Mouse (Mus musculus) heart, embryonic 16.5 days (tissue): ENCODE results near the gene Madd. TPM values are rescaled to one million over a fixed set of nuclear protein-coding genes. Genes with fewer than 3 reads are reported as not detected.

Source experiments
- ATAC-seq: fragments of 200-750 bp; cut with Nextera tagmentation; replicated peaks from 2 replicates; pipeline ENCODE4 v1.8.0; 2017; ENCODE audit warnings: moderate number of reproducible peaks; ENCODE audit not compliant: insufficient read depth, low FRiP score; ENCODE audit errors: extremely low read depth
- H3K27ac ChIP-seq: fragments of 300-500 bp; sonication (generic); 2 replicates; pipeline ENCODE4 v1.5.1; 2014; ENCODE audit warnings: mild to moderate bottlenecking, low read length, control low read depth, moderate library complexity
- H3K27me3 ChIP-seq: fragments of 300-500 bp; sonication (generic); 2 replicates; pipeline ENCODE4 v1.6.1; 2014; ENCODE audit warnings: low read length, mixed read lengths; ENCODE audit not compliant: control insufficient read depth, insufficient read depth
- H3K36me3 ChIP-seq: fragments of 300-500 bp; sonication (generic); 2 replicates; pipeline ENCODE4 v1.6.1; 2014; ENCODE audit not compliant: control insufficient read depth, insufficient read depth
- H3K4me1 ChIP-seq: fragments of 300-500 bp; sonication (generic); 2 replicates; pipeline ENCODE4 v1.6.1; 2014; ENCODE audit warnings: low read length, mixed read lengths; ENCODE audit not compliant: control insufficient read depth, insufficient read depth
- H3K4me2 ChIP-seq: fragments of 300-500 bp; sonication (generic); 2 replicates; pipeline ENCODE4 v1.6.1; 2014; ENCODE audit warnings: low read depth, mild to moderate bottlenecking, control low read depth, low read length
- H3K4me3 ChIP-seq: fragments of 300-500 bp; sonication (generic); 2 replicates; pipeline ENCODE4 v1.5.1; 2014; ENCODE audit warnings: mild to moderate bottlenecking, control low read depth, low read length
- H3K9ac ChIP-seq: fragments of 300-500 bp; sonication (generic); 2 replicates; pipeline ENCODE4 v1.6.1; 2014; ENCODE audit warnings: low read length, control low read depth
- H3K9me3 ChIP-seq: fragments of 300-500 bp; sonication (generic); replicated peaks from 2 replicates; pipeline ENCODE4 v1.6.1; 2016; ENCODE audit warnings: low read length; ENCODE audit not compliant: control insufficient read depth
- WGBS: fragments of 180-500 bp; shearing (Covaris S2); extraction: QIAGEN DNeasy Blood & Tissue Kit; methylation state at CpG from one replicate; pipeline ENCODE4 v1.1.7; 2014; 5-methylcytosine and 5-hydroxymethylcytosine counted together
- polyA plus RNA-seq: library from polyadenylated mRNA; unstranded; fragments of >200 nt; fragmentation: Nextera tagmentation; extraction: Ambion mirVana; gene quantifications from 2 replicates; pipeline ENCODE4 v1.2.1, GENCODE M21; 2015

Madd gene
- polyA plus RNA-seq, 1 experiment from 2014 or later, result 6.1 TPM

DNA sequence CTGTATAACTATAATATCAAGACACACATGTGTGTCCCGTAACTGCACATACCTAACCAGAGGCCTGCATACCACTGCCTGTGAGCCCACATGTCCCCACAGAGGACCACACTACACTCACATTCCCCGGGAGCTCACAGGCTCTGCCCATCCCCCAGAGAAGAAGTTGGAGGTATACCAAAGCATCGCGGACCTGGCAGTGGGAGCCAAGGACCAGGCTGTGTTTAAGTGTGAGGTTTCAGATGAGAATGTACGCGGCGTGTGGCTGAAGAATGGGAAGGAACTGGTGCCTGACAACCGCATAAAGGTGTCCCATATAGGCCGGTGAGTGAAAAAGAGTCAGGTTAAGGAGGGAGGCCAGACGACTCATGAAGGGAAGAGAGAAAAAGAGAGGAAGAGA is 58.5 kb downstream of the Madd start:
- H3K9ac ChIP-seq, result peak overlapping the region; percentile 16; the same call in 1 of the 2 replicates
- 0 out of 2 replicates have a peak overlapping the region, but pooled peaks have one; percentile 4 for H3K4me3 ChIP-seq
- H3K36me3 ChIP-seq, result peaks cover 40% of the 10 kb centered on the region
- no peak overlapping the region for H3K27ac ChIP-seq
- no peaks in the 10 kb centered on the region for H3K27me3 ChIP-seq
- ATAC-seq, result no peak
- no peaks in the 10 kb centered on the region for H3K9me3 ChIP-seq
- 67% methylated on average over 10 of the region's 10 CpGs for WGBS
- peaks cover 39% of the 10 kb centered on the region for H3K4me1 ChIP-seq
- peak overlapping the region; percentile 83 for H3K4me2 ChIP-seq

DNA sequence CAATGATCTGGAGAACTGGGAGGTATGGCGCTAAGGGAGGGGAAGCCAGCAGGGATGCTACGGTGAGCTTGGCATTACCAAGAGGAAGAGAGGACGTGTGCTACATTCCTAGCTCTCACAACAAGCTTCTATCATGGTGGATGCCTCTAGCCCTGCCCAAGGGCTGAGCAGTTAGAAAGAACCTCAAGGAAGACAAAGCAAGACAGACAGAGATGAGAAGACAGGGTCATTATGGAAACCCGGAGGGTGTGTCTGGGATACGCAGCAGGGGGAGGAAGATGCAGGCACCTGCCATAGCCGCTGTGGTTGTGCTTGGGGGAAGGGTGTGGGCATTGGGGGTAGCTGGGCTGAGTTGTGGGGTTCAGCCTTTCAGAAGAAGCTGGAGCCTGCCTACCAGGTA is 60.1 kb downstream of the Madd start:
- 60% methylated on average over 6 of the region's 6 CpGs for WGBS
- Histone ChIP-seq H3K4me3 (peak overlapping the region; percentile 60), H3K27me3 (no peaks in the 10 kb centered on the region), H3K36me3 (peaks cover 29% of the 10 kb centered on the region), H3K4me2 (peak overlapping the region; percentile 83), H3K9ac (peak overlapping the region; percentile 77), H3K9me3 (no peaks in the 10 kb centered on the region), H3K27ac (no peak overlapping the region), H3K4me1 (peaks cover 38% of the 10 kb centered on the region)
- ATAC-seq, result no peak

DNA sequence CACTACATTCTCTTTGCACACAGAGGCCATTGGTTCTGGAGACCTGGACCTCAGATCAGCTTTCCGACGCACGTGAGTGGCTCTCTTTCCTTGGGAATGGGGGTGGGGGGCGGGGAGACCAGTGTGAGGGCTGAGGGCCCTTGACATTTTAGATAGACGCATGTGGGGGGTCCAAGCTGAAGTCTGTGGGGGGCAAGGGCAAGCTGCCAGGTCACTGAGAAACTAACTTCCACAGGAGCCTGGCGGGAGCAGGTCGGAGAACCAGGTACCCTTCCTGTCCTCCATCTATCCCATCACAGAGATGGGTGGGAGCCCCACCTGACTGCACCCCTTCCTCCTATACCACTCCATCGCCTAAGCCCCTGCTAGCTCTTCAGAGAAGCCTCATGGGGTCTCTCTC is 62.1 kb downstream of the Madd start:
- Histone ChIP-seq H3K4me3 (peak overlapping the region; percentile 60), H3K36me3 (peaks cover 20% of the 10 kb centered on the region), H3K9ac (peak overlapping the region; percentile 77), H3K27me3 (no peaks in the 10 kb centered on the region), H3K4me1 (peaks cover 31% of the 10 kb centered on the region), H3K4me2 (peak overlapping the region; percentile 83), H3K9me3 (no peaks in the 10 kb centered on the region), H3K27ac (peak overlapping the region; percentile 98)
- 32% methylated on average over 8 of the region's 8 CpGs for WGBS
- ATAC-seq, result no peak

- Histone ChIP-seq H3K9me3 (no peaks in the 10 kb centered on the region), H3K27me3 (no peaks in the 10 kb centered on the region), H3K4me1 (peaks cover 32% of the 10 kb centered on the region), H3K36me3 (peaks cover 20% of the 10 kb centered on the region), H3K4me3 (peak overlapping the region; percentile 60), H3K9ac (peak overlapping the region; percentile 77), H3K27ac (peak overlapping the region; percentile 98), H3K4me2 (peak overlapping the region; percentile 83)
- ATAC-seq, result no peak
- WGBS, result 52% methylated on average over 6 of the region's 6 CpGs
These were observed 62.6 kb downstream of the Madd start for GRCm38 (mm10) chr2:91121011-91121410.

DNA sequence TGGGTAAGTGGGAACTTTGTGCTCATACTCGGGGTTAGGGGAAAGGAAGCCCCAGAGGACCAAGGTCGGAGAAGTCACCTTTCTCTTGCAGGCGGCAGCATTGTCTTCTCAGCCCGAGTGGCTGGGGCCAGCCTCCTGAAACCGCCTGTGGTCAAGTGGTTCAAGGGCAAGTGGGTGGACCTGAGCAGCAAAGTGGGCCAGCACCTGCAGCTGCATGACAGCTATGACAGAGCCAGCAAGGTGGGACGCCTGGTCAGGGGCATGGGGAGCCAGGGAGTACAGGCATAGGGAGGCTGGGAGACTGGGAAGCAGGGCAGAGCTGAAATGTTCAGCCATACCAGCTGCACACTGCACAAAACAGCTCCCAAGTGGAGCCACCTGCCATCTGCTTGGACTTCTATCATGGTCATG is 63.4 kb downstream of the Madd start:
- Histone ChIP-seq H3K4me2 (peak overlapping the region; percentile 83), H3K27me3 (no peaks in the 10 kb centered on the region), H3K9me3 (no peaks in the 10 kb centered on the region), H3K4me3 (peak overlapping the region; percentile 60), H3K36me3 (peaks cover 14% of the 10 kb centered on the region), H3K4me1 (peaks cover 36% of the 10 kb centered on the region), H3K27ac (peak overlapping the region; percentile 98), H3K9ac (peak overlapping the region; percentile 77)
- no peak for ATAC-seq
- 30% methylated on average over 6 of the region's 6 CpGs for WGBS

- Histone ChIP-seq H3K27me3 (no peaks in the 10 kb centered on the region), H3K9ac (peak overlapping the region; percentile 77), H3K4me2 (peak overlapping the region; percentile 83), H3K36me3 (peaks cover 11% of the 10 kb centered on the region), H3K4me1 (peaks cover 33% of the 10 kb centered on the region), H3K4me3 (peak overlapping the region; percentile 60), H3K9me3 (no peaks in the 10 kb centered on the region), H3K27ac (peak overlapping the region; percentile 98)
- no peak for ATAC-seq
- 34% methylated on average over 6 of the region's 6 CpGs for WGBS
These were observed 64.1 kb downstream of the Madd start for GRCm38 (mm10) chr2:91119551-91119950.

GRCm38 (mm10) chr2:91119061-91119460 is 64.6 kb downstream of the Madd start:
- H3K27me3 ChIP-seq, result no peaks in the 10 kb centered on the region
- ATAC-seq, result no peak
- peaks cover 30% of the 10 kb centered on the region for H3K4me1 ChIP-seq
- WGBS, result 54% methylated on average over 19 of the region's 19 CpGs
- H3K4me2 ChIP-seq, result peak overlapping the region; percentile 83
- H3K36me3 ChIP-seq, result peaks cover 11% of the 10 kb centered on the region
- H3K9me3 ChIP-seq, result no peaks in the 10 kb centered on the region
- peak overlapping the region; percentile 98 for H3K27ac ChIP-seq
- peak overlapping the region; percentile 77 for H3K9ac ChIP-seq
- H3K4me3 ChIP-seq, result peak overlapping the region; percentile 60

DNA sequence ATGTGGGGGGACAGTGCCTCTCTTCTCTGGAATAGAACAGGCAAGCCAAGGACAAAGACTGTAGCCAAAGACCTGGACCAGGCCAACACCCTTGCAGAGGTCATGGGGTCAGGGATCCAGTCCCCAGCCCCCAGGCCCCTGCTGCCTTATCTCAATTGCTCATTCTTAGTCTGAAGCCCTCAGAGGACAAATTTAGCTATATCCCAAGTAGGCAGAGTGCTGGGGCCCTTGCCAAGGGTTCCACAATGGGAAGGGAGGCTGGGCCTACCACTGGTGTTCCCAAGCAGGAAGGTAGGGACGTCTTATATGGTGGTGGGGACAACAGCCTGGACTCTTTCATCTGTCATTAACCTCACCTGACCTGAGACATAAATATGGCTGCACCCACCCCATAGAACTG is 65.0 kb downstream of the Madd start:
- WGBS, result 18% methylated on average over 1 of the region's 1 CpGs
- H3K9ac ChIP-seq, result peak overlapping the region; percentile 77
- H3K27ac ChIP-seq, result peak overlapping the region; percentile 98
- no peaks in the 10 kb centered on the region for H3K9me3 ChIP-seq
- ATAC-seq, result peak; percentile 71
- H3K36me3 ChIP-seq, result peaks cover 10% of the 10 kb centered on the region
- no peaks in the 10 kb centered on the region for H3K27me3 ChIP-seq
- peaks cover 29% of the 10 kb centered on the region for H3K4me1 ChIP-seq
- H3K4me2 ChIP-seq, result peak overlapping the region; percentile 61
- H3K4me3 ChIP-seq, result peak overlapping the region; percentile 60

DNA sequence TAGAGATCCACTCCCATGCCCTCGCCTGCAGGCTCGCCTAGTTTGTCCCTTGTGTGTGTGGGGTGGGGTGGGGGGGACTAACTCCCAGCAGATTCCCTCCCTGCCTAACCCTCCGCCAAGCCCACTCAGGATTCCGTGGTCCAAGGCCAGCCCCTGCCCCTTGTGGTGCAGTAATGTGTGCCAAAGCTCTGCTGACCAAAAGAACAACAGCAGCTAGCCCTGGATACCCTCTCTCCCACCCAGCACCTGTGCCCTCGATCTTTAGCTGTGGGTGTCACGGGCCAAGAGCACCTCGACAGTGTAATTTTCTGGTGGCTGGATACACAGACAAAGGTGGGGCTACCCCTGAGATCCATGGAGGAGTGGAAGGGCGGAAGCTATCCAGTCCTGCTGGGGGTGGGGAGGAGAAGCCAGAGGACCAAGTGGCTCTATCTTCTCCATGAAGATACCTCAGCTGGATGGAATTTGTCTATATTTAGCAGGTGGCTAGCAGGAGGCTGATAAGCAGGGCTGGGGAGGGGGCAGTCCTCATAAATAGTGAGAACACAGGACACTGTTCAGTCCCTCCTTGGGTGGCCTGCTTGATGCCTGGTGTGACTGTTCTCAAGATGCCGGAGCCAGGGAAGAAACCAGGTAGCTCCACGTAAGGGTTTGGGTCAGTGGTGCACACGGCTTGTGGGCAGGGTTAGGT is 65.9 kb downstream of the Madd start, which contains the start of gene Mybpc3:
TSS of gene Mybpc3 (plus strand) at position 560 of the 691 bp plus-strand sequence.
- Histone ChIP-seq H3K9me3 (no peaks in the 10 kb centered on the region), H3K4me1 (peaks cover 26% of the 10 kb centered on the region), H3K9ac (peak within 1 kb of the TSS; percentile 77), H3K4me2 (peak within 1 kb of the TSS; percentile 83), H3K27ac (peak within 1 kb of the TSS; percentile 98), H3K4me3 (peak within 1 kb of the TSS; percentile 60), H3K36me3 (peaks cover 2% of the 10 kb centered on the region; the same call in 1 of the 2 replicates), H3K27me3 (no peaks in the 10 kb centered on the region)
- WGBS, result 41% methylated on average over 11 of the region's 11 CpGs
- peak; percentile 78 for ATAC-seq
